Mouse (Mus musculus) lung, postnatal 0 days (tissue): ENCODE measurements around the gene Zmat5.

Experiments used
- CTCF ChIP-seq: IDR thresholded peaks from 2 replicates; pipeline ENCODE4 v1.5.1; 2016; ENCODE audit warnings: antibody characterized with exemption, mild to moderate bottlenecking
- EP300 ChIP-seq: IDR thresholded peaks from 2 replicates; pipeline ENCODE4 v1.6.1; 2016; ENCODE audit warnings: antibody characterized with exemption, mild to moderate bottlenecking, control low read depth

- TF ChIP-seq CTCF (no peak), EP300 (no peak)
Observed at GRCm38 (mm10) chr11:4744691-4745090, 40.2 kb downstream of the Zmat5 start.
